Mouse (Mus musculus) intestine, embryonic 15.5 days (tissue): ENCODE results near the gene 9530053A07Rik. TPM values are rescaled to one million over a fixed set of nuclear protein-coding genes. Genes with fewer than 3 reads are reported as not detected.
"Not testable (repeated sequence)": the region's sequence is repeated elsewhere in the genome, so short reads cannot be mapped to it uniquely, and the experiment has no call there.

ENCODE experiments used
- ATAC-seq: fragments of 200-750 bp; cut with Nextera tagmentation; 2 replicates; pipeline ENCODE4 v1.8.0; 2017; ENCODE audit warnings: moderate TSS enrichment, moderate library complexity
- H3K27ac ChIP-seq: fragments of 300-500 bp; sonication (generic); 2 replicates; pipeline ENCODE4 v1.5.1; 2015; ENCODE audit warnings: mild to moderate bottlenecking, inconsistent platforms
- H3K27me3 ChIP-seq: fragments of 300-500 bp; sonication (generic); replicated peaks from 2 replicates; pipeline ENCODE4 v1.6.1; 2015; ENCODE audit warnings: inconsistent platforms
- H3K36me3 ChIP-seq: fragments of 300-500 bp; sonication (generic); 2 replicates; pipeline ENCODE4 v1.6.1; 2015; ENCODE audit warnings: inconsistent platforms
- H3K4me1 ChIP-seq: fragments of 300-500 bp; sonication (generic); replicated peaks from 2 replicates; pipeline ENCODE4 v1.6.1; 2015; ENCODE audit warnings: inconsistent platforms
- H3K4me2 ChIP-seq: fragments of 300-500 bp; sonication (generic); replicated peaks from 2 replicates; pipeline ENCODE4 v1.6.1; 2015; ENCODE audit warnings: mild to moderate bottlenecking, inconsistent platforms
- H3K4me3 ChIP-seq: fragments of 300-500 bp; sonication (generic); replicated peaks from 2 replicates; pipeline ENCODE4 v1.5.1; 2015; ENCODE audit warnings: inconsistent platforms
- H3K9ac ChIP-seq: fragments of 300-500 bp; sonication (generic); 2 replicates; pipeline ENCODE4 v1.6.1; 2015; ENCODE audit warnings: inconsistent platforms
- H3K9me3 ChIP-seq: fragments of 300-500 bp; sonication (generic); 2 replicates; pipeline ENCODE4 v1.6.1; 2016; ENCODE audit warnings: inconsistent platforms
- WGBS: fragments of 180-500 bp; shearing (Covaris S2); methylation state at CpG from one replicate; pipeline ENCODE4 v1.1.7; 2015; 5-methylcytosine and 5-hydroxymethylcytosine counted together
- polyA plus RNA-seq: library from polyadenylated mRNA; unstranded; fragments of >200 nt; fragmentation: Nextera tagmentation; extraction: Ambion mirVana; gene quantifications from 2 replicates; pipeline ENCODE4 v1.2.1, GENCODE M21; 2015

Gene 9530053A07Rik
- polyA plus RNA-seq, 1 experiment from 2014 or later = 0.03 TPM

GRCm38 (mm10) chr7:28149841-28150240 lies 20.6 kb downstream of the 9530053A07Rik start:
- H3K27ac ChIP-seq = no peak overlapping the region
- no peak overlapping the region for H3K9ac ChIP-seq
- no peaks in the 10 kb centered on the region for H3K36me3 ChIP-seq
- no peak for ATAC-seq
- no peak overlapping the region for H3K4me3 ChIP-seq
- H3K27me3 ChIP-seq = no peaks in the 10 kb centered on the region
- WGBS = 79% methylated on average over 1 of the region's 1 CpGs
- H3K9me3 ChIP-seq = no peaks in the 10 kb centered on the region
- no peaks in the 10 kb centered on the region for H3K4me1 ChIP-seq
- H3K4me2 ChIP-seq = no peak overlapping the region

GRCm38 (mm10) chr7:28151584-28152221 lies 22.4 kb downstream of the 9530053A07Rik start:
- ATAC-seq = 0 out of 2 replicates have a peak, but pooled peaks have one; percentile 25
- Histone ChIP-seq H3K4me1 (no peaks in the 10 kb centered on the region), H3K27ac (no peak overlapping the region), H3K27me3 (no peaks in the 10 kb centered on the region), H3K4me2 (no peak overlapping the region), H3K36me3 (no peaks in the 10 kb centered on the region), H3K9me3 (no peaks in the 10 kb centered on the region), H3K4me3 (no peak overlapping the region), H3K9ac (no peak overlapping the region)
- 18% methylated on average over 13 of the region's 13 CpGs for WGBS

- H3K9ac ChIP-seq, H3K4me3 ChIP-seq, H3K27me3 ChIP-seq, H3K27ac ChIP-seq, H3K36me3 ChIP-seq, ATAC-seq, H3K4me2 ChIP-seq, H3K9me3 ChIP-seq, H3K4me1 ChIP-seq: not testable (repeated sequence)
- WGBS = 40% methylated on average over 5 of the region's 5 CpGs
Measured at GRCm38 (mm10) chr7:28153595-28153994, 24.3 kb downstream of the 9530053A07Rik start.

- ATAC-seq = no peak
- WGBS = 48% methylated on average over 6 of the region's 6 CpGs
- H3K27ac ChIP-seq = no peak overlapping the region
- no peaks in the 10 kb centered on the region; the same call in 1 of the 2 replicates for H3K4me1 ChIP-seq
- no peaks in the 10 kb centered on the region for H3K27me3 ChIP-seq
- no peak overlapping the region for H3K4me3 ChIP-seq
- H3K36me3 ChIP-seq = no peaks in the 10 kb centered on the region
- H3K4me2 ChIP-seq = no peak overlapping the region
- no peak overlapping the region for H3K9ac ChIP-seq
- no peaks in the 10 kb centered on the region for H3K9me3 ChIP-seq
Measured at GRCm38 (mm10) chr7:28159292-28159691, 30.0 kb downstream of the 9530053A07Rik start.

GRCm38 (mm10) chr7:28159893-28160292 lies 30.6 kb downstream of the 9530053A07Rik start:
- Histone ChIP-seq H3K27me3 (no peaks in the 10 kb centered on the region), H3K9ac (no peak overlapping the region), H3K36me3 (no peaks in the 10 kb centered on the region), H3K27ac (no peak overlapping the region), H3K4me2 (no peak overlapping the region), H3K9me3 (no peaks in the 10 kb centered on the region), H3K4me3 (no peak overlapping the region), H3K4me1 (no peaks in the 10 kb centered on the region; the same call in 1 of the 2 replicates)
- no peak for ATAC-seq
- WGBS = 82% methylated on average over 3 of the region's 3 CpGs

- H3K36me3 ChIP-seq = no peaks in the 10 kb centered on the region
- WGBS = 35% methylated on average over 9 of the region's 9 CpGs
- H3K4me1 ChIP-seq = no peaks in the 10 kb centered on the region; the same call in 1 of the 2 replicates
- H3K4me3 ChIP-seq = no peak overlapping the region
- no peak overlapping the region for H3K27ac ChIP-seq
- no peak overlapping the region for H3K4me2 ChIP-seq
- no peaks in the 10 kb centered on the region for H3K27me3 ChIP-seq
- H3K9me3 ChIP-seq = no peaks in the 10 kb centered on the region
- ATAC-seq = peak; percentile 78
- H3K9ac ChIP-seq = no peak overlapping the region
Measured at GRCm38 (mm10) chr7:28161163-28161749, 32.0 kb downstream of the 9530053A07Rik start.

GRCm38 (mm10) chr7:28165406-28165805 lies 36.1 kb downstream of the 9530053A07Rik start:
- WGBS = 82% methylated on average over 6 of the region's 6 CpGs
- Histone ChIP-seq H3K4me3 (no peak overlapping the region), H3K9ac (no peak overlapping the region), H3K4me2 (no peak overlapping the region), H3K4me1 (peaks cover 10% of the 10 kb centered on the region), H3K36me3 (no peaks in the 10 kb centered on the region), H3K27me3 (no peaks in the 10 kb centered on the region), H3K9me3 (no peaks in the 10 kb centered on the region), H3K27ac (no peak overlapping the region)
- ATAC-seq = no peak

GRCm38 (mm10) chr7:28168320-28169115 lies 39.3 kb downstream of the 9530053A07Rik start:
- H3K4me1 ChIP-seq = peaks cover 24% of the 10 kb centered on the region
- peak overlapping the region; percentile 85 for H3K9ac ChIP-seq
- peak overlapping the region; percentile 96 for H3K4me3 ChIP-seq
- WGBS = 7% methylated on average over 9 of the region's 9 CpGs
- H3K36me3 ChIP-seq = no peaks in the 10 kb centered on the region
- no peaks in the 10 kb centered on the region for H3K9me3 ChIP-seq
- peak overlapping the region; percentile 73 for H3K4me2 ChIP-seq
- H3K27me3 ChIP-seq = no peaks in the 10 kb centered on the region
- peak overlapping the region; percentile 94 for H3K27ac ChIP-seq
- no peak; the same call in 1 of the 2 replicates for ATAC-seq

- Histone ChIP-seq H3K27me3 (no peaks in the 10 kb centered on the region), H3K27ac (peak within 1 kb of the TSS; percentile 94), H3K4me1 (peaks cover 24% of the 10 kb centered on the region), H3K36me3 (no peaks in the 10 kb centered on the region), H3K9ac (peak within 1 kb of the TSS; percentile 85), H3K9me3 (no peaks in the 10 kb centered on the region), H3K4me3 (peak within 1 kb of the TSS; percentile 96), H3K4me2 (peak within 1 kb of the TSS; percentile 73)
- WGBS = under 1% methylated on average over 80 of the region's 80 CpGs
- ATAC-seq = peak; percentile 95
Measured at GRCm38 (mm10) chr7:28169489-28170422, 40.5 kb downstream of the 9530053A07Rik start, which contains the start of gene Fbl. Gene Fbl, plus strand, starts transcription at chr7:28169710.

GRCm38 (mm10) chr7:28175358-28175757 lies 46.1 kb downstream of the 9530053A07Rik start:
- Histone ChIP-seq H3K4me2 (no peak overlapping the region), H3K4me1 (peaks cover 16% of the 10 kb centered on the region), H3K4me3 (no peak overlapping the region), H3K27me3 (no peaks in the 10 kb centered on the region), H3K9ac (no peak overlapping the region), H3K36me3 (peaks cover 31% of the 10 kb centered on the region), H3K9me3 (no peaks in the 10 kb centered on the region), H3K27ac (no peak overlapping the region)
- 83% methylated on average over 4 of the region's 4 CpGs for WGBS
- ATAC-seq = no peak

GRCm38 (mm10) chr7:28179228-28179627 lies 50.0 kb downstream of the 9530053A07Rik start, which contains the start of gene Dyrk1b:
Gene Dyrk1b, plus strand, starts transcription at chr7:28179469.
- Histone ChIP-seq H3K27ac (peak within 1 kb of the TSS; percentile 81), H3K36me3 (peaks cover 59% of the 10 kb centered on the region), H3K4me2 (peak within 1 kb of the TSS; percentile 87), H3K4me1 (0 out of 2 replicates have a peak, but pooled peaks cover 8% of the 10 kb centered on the region), H3K9me3 (no peaks in the 10 kb centered on the region), H3K9ac (peak within 1 kb of the TSS; percentile 68), H3K27me3 (no peaks in the 10 kb centered on the region), H3K4me3 (peak within 1 kb of the TSS; percentile 82)
- WGBS = under 1% methylated on average over 25 of the region's 25 CpGs
- peak; percentile 95 for ATAC-seq
